Mouse (Mus musculus) embryonic fibroblast, embryonic 13.5 days (primary cell): ENCODE data around the gene Zfp296. TPM values are rescaled to one million over a fixed set of nuclear protein-coding genes. Genes with fewer than 3 reads are reported as not detected.

Experiments used
- H3K27ac ChIP-seq: 2 replicates; pipeline ENCODE4 v1.5.1; 2012; ENCODE audit warnings: low read length, control low read depth, inconsistent platforms; ENCODE audit not compliant: insufficient read depth
- H3K4me1 ChIP-seq: 2 replicates; pipeline ENCODE4 v1.6.1; 2011; ENCODE audit warnings: low read length; ENCODE audit not compliant: control insufficient read depth, insufficient read depth
- H3K4me3 ChIP-seq: 2 replicates; pipeline ENCODE4 v1.5.1; 2011; ENCODE audit warnings: mild to moderate bottlenecking, control low read depth, low read length; ENCODE audit not compliant: insufficient read depth
- CTCF ChIP-seq: IDR thresholded peaks from 2 replicates; pipeline ENCODE4 v1.5.1; 2011; ENCODE audit warnings: mild to moderate bottlenecking, control low read depth, low read length, moderate library complexity, borderline replicate concordance; ENCODE audit not compliant: insufficient read depth
- POLR2A ChIP-seq: IDR thresholded peaks from 2 replicates; pipeline ENCODE4 v1.6.1; 2011; ENCODE audit warnings: low read depth, mild to moderate bottlenecking, control low read depth, low read length, moderate library complexity
- polyA plus RNA-seq: library from polyadenylated mRNA; stranded (reverse); fragments of >200 nt; gene quantifications from 2 replicates; pipeline ENCODE4 v1.2.4, GENCODE M21; 2011; ENCODE audit warnings: low read depth; ENCODE audit not compliant: missing spikeins, insufficient read length

Zfp296 gene
- polyA plus RNA-seq, 1 experiment: 1.5 TPM

DNA sequence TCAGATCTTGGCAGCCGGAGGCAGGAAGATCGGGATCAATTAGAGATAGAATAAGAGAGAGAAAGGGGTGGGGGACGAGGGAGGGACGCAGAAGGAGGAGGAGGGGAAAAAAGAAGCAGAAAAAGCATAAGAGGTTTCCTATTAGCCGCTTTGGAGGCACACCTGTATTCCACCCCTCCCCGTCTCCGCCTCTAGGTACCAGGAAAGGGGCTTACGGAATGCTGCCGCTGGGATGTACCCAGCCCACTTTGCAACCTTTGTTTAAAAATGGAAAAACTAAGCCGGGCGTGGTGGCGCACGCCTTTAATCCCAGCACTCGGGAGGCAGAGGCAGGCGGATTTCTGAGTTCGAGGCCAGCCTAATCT is 3.3 kb upstream of the Zfp296 start:
- TF ChIP-seq CTCF (no peak), POLR2A (no peak)
- Histone ChIP-seq H3K4me1 (no peaks in the 10 kb centered on the region), H3K27ac (peak overlapping the region; percentile 84; the same call in 1 of the 2 replicates), H3K4me3 (peak overlapping the region; percentile 92)

DNA sequence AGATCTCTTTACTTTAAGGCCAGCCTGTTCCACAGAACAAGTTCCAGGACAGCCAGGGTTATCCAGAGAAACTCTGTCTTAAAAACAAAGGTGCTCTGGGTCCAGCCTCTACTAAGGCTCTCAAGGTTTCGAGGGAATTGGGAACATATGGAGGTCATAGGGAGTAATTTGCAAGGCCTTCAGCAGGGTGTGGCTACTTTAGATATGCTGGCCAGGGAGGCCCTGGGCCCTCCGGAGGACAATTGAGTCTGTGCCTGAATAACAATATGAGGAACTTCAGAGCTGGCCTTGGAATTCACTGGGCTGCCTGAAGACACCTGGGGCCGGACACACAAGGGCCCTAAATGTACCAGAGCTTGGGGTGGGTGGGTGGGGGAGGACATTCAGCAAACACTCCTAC is 1.5 kb upstream of the Zfp296 start:
- Histone ChIP-seq H3K4me3 (no peak overlapping the region), H3K27ac (no peak overlapping the region), H3K4me1 (no peaks in the 10 kb centered on the region)
- TF ChIP-seq CTCF (no peak), POLR2A (no peak)

DNA sequence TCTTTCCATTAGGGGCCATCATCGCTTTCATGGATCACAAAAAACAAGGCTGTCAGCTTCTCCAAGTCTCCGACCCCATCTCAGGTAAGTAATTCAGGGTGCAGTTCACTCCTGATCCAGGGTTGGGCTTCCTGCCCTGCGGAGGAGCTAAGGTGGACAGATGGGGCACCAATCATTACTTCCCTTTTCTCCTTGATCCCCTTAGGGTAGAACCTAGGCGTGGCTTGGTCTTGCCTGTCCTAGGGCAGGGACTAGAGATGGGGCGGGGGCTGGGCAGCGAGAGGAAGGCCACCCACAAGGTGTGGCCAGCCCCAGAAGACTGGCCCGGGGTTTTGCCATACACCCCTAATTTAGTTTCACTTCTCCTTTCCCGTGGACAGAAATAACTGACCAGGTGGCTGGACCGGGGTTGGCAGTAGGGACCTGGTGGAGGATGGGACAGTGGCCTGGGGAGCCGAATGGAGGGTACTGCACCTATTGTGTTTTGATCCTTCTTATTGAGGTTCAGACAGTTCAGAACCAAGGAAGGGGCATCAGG is 859 bp downstream of the Zfp296 start:
- Histone ChIP-seq H3K27ac (no peak overlapping the region), H3K4me1 (no peaks in the 10 kb centered on the region), H3K4me3 (peak overlapping the region; percentile 36)
- TF ChIP-seq POLR2A (no peak), CTCF (no peak)

DNA sequence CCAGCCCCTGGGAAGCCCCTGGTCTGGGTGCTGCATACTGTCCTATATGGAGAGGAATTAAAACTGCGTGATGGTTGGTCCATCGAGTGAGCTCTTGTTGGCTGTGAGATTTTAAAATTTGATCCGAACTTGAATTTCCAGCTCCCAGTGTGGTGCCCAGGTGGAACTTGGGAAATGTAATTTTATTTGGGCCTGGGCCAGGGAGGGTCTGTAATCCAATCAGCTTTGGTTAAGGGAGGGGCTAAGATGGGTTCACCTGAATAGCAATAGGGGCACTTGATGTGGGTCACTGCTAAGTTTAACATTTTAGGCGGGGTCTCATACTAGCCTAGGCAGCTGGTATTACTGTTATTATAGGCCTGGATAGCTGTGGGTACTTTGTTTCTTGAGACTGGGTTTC is 1.3 kb downstream of the Zfp296 start:
- TF ChIP-seq CTCF: no peak
- TF ChIP-seq POLR2A: no peak
- no peaks in the 10 kb centered on the region for H3K4me1 ChIP-seq
- no peak overlapping the region for H3K4me3 ChIP-seq
- H3K27ac ChIP-seq: no peak overlapping the region

DNA sequence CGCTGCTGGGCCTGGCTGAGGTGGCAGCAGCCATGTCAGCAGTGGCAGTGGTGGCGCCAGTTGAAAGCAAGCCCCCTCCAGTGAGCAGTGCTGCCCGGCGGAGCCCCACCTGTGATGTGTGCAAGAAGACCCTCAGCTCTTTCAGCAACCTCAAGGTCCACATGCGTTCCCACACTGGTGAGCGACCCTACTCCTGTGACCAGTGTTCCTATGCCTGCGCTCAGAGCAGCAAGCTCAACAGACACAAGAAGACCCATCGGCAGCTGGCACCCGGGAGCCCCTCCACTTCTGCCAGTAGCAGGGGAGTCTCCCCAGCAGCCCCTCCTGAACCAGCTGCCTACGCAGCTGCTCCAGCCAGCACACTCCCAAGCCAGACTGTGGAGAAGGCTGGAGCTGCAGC is 2.7 kb downstream of the Zfp296 start:
- no peak for TF ChIP-seq POLR2A
- no peak for TF ChIP-seq CTCF
- Histone ChIP-seq H3K4me1 (no peaks in the 10 kb centered on the region), H3K27ac (no peak overlapping the region), H3K4me3 (no peak overlapping the region)

DNA sequence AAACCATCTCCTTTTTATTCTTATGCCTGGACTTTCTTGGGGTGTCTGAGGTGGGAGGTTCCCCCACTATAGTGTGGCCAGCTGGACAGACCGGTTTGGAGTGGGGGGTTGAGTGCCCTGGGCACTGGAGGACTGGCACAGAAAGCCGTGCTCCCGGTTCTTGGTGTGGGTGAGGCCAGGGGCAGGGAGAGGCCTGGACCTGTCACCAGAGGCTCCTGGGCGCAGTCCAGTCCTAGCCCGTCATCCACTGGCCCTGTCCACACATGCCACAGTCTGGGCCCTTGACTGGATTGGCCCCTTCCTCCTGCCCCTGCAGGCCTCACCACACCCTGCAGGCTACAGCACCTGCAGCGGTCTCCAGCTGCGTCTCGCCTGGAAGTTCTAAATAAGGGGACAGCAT is 3.5 kb downstream of the Zfp296 start:
- Histone ChIP-seq H3K27ac (no peak overlapping the region), H3K4me1 (no peaks in the 10 kb centered on the region), H3K4me3 (no peak overlapping the region)
- TF ChIP-seq CTCF: no peak
- no peak for TF ChIP-seq POLR2A

DNA sequence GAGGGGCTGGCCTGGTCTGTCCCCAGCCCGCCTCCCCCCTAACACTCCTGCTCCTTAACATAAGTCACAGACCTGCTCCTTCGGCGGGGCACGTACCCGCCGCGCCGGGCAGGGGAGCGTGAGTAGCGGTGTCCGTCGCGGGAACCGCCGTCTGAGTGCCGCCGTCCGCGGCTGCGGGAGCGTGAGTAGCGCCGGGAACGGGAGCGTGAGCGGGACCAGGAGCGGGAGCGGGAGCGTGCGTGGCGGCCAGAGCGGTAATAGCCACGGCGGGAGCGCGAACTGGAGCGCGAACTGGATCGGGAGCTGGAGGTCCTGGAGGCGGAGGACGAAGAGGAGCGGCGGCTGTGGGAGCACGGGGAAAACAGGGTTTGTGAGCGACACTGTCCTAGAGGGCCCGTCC is 9.2 kb downstream of the Zfp296 start:
- TF ChIP-seq CTCF: no peak
- TF ChIP-seq POLR2A: no peak
- Histone ChIP-seq H3K4me3 (no peak overlapping the region), H3K27ac (no peak overlapping the region), H3K4me1 (no peaks in the 10 kb centered on the region)

DNA sequence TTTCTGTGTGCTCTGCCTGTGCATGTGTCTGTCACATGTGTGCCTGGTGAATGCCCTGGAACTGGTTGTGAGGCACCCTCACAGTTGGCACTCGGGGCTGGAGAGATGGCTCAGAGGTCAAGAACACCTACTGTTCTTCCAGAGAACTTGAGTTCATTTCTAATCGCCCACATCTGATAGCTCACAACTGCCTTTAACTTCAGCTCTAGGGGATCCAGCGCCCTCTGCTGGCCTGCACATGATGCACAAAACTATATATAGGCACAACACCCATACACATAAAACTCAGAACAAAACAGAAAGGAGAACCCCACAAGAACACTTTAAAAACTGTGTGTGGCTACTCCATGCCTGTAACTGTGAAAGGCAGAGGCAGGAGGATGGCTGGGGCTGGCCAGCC is 12.1 kb downstream of the Zfp296 start:
- Histone ChIP-seq H3K4me3 (no peak overlapping the region), H3K4me1 (no peaks in the 10 kb centered on the region), H3K27ac (no peak overlapping the region)
- TF ChIP-seq POLR2A: no peak
- TF ChIP-seq CTCF: peak; percentile 59; the same call in 1 of the 2 replicates

DNA sequence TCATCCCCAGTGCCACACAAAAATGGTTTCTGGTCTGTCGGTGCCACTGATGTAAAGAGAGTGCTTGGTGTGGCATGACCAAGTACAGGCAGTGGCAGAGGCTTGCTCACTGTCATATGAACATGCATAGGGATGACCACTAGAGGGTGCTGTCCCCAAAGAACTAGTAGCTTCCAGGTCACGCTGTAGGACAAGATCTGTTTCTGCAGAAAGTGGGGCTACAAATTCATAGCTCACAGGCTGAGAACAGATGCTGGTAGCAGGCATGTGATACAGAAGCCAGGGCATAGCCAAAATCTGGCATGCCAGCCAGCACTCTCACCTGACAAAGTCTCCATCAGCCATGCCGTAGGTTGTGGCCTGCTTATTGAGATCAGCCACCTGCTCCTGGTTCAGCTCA is 12.8 kb downstream of the Zfp296 start:
- H3K27ac ChIP-seq: no peak overlapping the region
- TF ChIP-seq POLR2A (no peak), CTCF (peak; percentile 57; the same call in 1 of the 2 replicates)
- H3K4me1 ChIP-seq: no peaks in the 10 kb centered on the region
- no peak overlapping the region for H3K4me3 ChIP-seq

DNA sequence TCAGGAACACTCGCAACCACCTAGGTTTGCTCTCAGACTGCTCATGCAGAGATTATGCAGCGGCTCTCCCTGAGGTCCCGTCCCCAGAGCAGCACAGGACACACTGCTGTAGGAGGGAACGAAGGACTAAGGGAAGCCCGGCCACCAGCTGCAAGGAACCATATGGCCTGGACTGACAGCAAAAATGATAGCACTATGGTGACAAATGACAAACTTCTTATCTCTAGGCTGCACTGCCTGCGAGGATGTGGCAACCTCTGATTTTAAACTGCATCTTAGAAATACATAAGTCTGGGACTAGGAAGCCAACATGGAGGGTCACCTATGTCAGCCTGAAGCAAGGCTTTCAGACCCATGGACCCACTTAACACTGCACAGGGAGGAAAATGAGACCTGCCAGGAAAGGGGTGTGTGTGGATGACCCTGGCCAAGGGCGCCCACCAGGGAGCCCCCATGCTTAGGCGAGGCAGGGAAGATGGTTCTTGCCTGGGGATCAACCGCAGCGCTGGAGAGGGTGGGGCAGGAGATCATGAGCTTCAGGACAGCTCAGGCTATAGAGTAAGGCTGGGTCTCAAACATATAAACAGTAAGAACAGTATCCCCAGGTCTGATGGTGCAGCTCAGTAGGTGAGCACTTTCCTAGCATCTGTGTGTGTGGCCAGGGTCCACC is 16.1 kb downstream of the Zfp296 start:
- no peak for TF ChIP-seq POLR2A
- no peak for TF ChIP-seq CTCF
- Histone ChIP-seq H3K4me3 (no peak overlapping the region), H3K4me1 (no peaks in the 10 kb centered on the region), H3K27ac (no peak overlapping the region)
